Mouse (Mus musculus) heart, postnatal 0 days (tissue): ENCODE results near the gene Neu2.

ENCODE experiments used
- CTCF ChIP-seq: IDR thresholded peaks from 2 replicates; pipeline ENCODE4 v1.5.1; 2016; ENCODE audit warnings: antibody characterized with exemption, control low read depth, low read depth
- EP300 ChIP-seq: IDR thresholded peaks from 2 replicates; pipeline ENCODE4 v1.6.1; 2016; ENCODE audit warnings: antibody characterized with exemption, low read depth

- TF ChIP-seq CTCF, result no peak
- TF ChIP-seq EP300, result no peak
Measured at GRCm38 (mm10) chr1:87508591-87509560, 813 bp upstream of the Neu2 start.
